Mouse (Mus musculus) embryo, embryonic 11.5 days (tissue): Measurements from ENCODE around the gene Gm10272.
"Not testable (repeated sequence)": the region's sequence is repeated elsewhere in the genome, so short reads cannot be mapped to it uniquely, and the experiment has no call there.

Experiments used
- DNase-seq: peaks from one replicate; pipeline ENCODE4 v3.0.0-alpha.2; 2012; ENCODE audit warnings: low read depth, low spot score

The Gm10272 gene

GRCm38 (mm10) chr10:77728280-77728679 lies 21.9 kb downstream of the Gm10272 start:
- no peak for DNase-seq

GRCm38 (mm10) chr10:77729241-77729640 lies 22.8 kb downstream of the Gm10272 start:
- no peak for DNase-seq

GRCm38 (mm10) chr10:77735928-77736327 lies 29.5 kb downstream of the Gm10272 start:
- DNase-seq = no peak

- DNase-seq = no peak
Observed at GRCm38 (mm10) chr10:77738929-77739328, 32.5 kb downstream of the Gm10272 start.

- DNase-seq = not testable (repeated sequence)
Observed at GRCm38 (mm10) chr10:77741924-77742688, 35.7 kb downstream of the Gm10272 start, which contains the start of gene Gm18596. Gm18596 (minus strand) TSS chr10:77742638.

- DNase-seq = not testable (repeated sequence)
Observed at GRCm38 (mm10) chr10:77750686-77751085, 44.3 kb downstream of the Gm10272 start.

- DNase-seq = not testable (repeated sequence)
Observed at GRCm38 (mm10) chr10:77751254-77751653, 44.8 kb downstream of the Gm10272 start, which contains the start of gene Gm9736. Gm9736 (minus strand) TSS chr10:77751354.

GRCm38 (mm10) chr10:77752312-77752711 lies 45.9 kb downstream of the Gm10272 start:
- DNase-seq = not testable (repeated sequence)

- no peak for DNase-seq
Observed at GRCm38 (mm10) chr10:77753448-77753847, 47.0 kb downstream of the Gm10272 start.
